Mouse (Mus musculus) thymus, postnatal 4 days (tissue): ENCODE results near the gene Cenpv.
A peak's percentile ranks its signal among the peaks of the same experiment; 100 is the strongest.

ENCODE experiments used
- DNase-seq: peaks from one replicate; pipeline ENCODE4 v3.0.0; 2021

The Cenpv gene

GRCm38 (mm10) chr11:62539089-62539890 is at the start of gene Cenpv:
TSS of gene Cenpv (minus strand) at chr11:62539261.
- peak; percentile 88 for DNase-seq

GRCm38 (mm10) chr11:62587034-62587433 is 48.0 kb upstream of the Cenpv start:
- DNase-seq: no peak

- no peak for DNase-seq
Observed at GRCm38 (mm10) chr11:62584671-62585206, 45.7 kb upstream of the Cenpv start.

GRCm38 (mm10) chr11:62583031-62583430 is 44.0 kb upstream of the Cenpv start:
- no peak for DNase-seq

- peak; percentile 82 for DNase-seq
Observed at GRCm38 (mm10) chr11:62576530-62577152, 37.6 kb upstream of the Cenpv start.

- DNase-seq: peak; percentile 62
Observed at GRCm38 (mm10) chr11:62575659-62576438, 36.8 kb upstream of the Cenpv start.

GRCm38 (mm10) chr11:62575297-62575658 is 36.2 kb upstream of the Cenpv start:
- peak; percentile 93 for DNase-seq

GRCm38 (mm10) chr11:62574703-62575085 is 35.6 kb upstream of the Cenpv start:
- DNase-seq: peak; percentile 29

GRCm38 (mm10) chr11:62573959-62574702 is 35.1 kb upstream of the Cenpv start, which contains the start of gene Trpv2:
TSS of gene Trpv2 (plus strand) at chr11:62574486.
- peak; percentile 82 for DNase-seq

- DNase-seq: no peak
Observed at GRCm38 (mm10) chr11:62568300-62568699, 29.2 kb upstream of the Cenpv start.

GRCm38 (mm10) chr11:62566211-62566610 is 27.1 kb upstream of the Cenpv start:
- DNase-seq: no peak

- DNase-seq: no peak
Observed at GRCm38 (mm10) chr11:62565747-62566146, 26.7 kb upstream of the Cenpv start.

- no peak for DNase-seq
Observed at GRCm38 (mm10) chr11:62563590-62563989, 24.5 kb upstream of the Cenpv start.

GRCm38 (mm10) chr11:62560463-62561016 is 21.5 kb upstream of the Cenpv start:
- DNase-seq: peak; percentile 43

- DNase-seq: no peak
Observed at GRCm38 (mm10) chr11:62558961-62559646, 20.0 kb upstream of the Cenpv start.

- no peak for DNase-seq
Observed at GRCm38 (mm10) chr11:62558152-62558551, 19.1 kb upstream of the Cenpv start.

GRCm38 (mm10) chr11:62557205-62557604 is 18.1 kb upstream of the Cenpv start:
- DNase-seq: no peak

GRCm38 (mm10) chr11:62555896-62556412 is 16.9 kb upstream of the Cenpv start:
- DNase-seq: no peak

- DNase-seq: no peak
Observed at GRCm38 (mm10) chr11:62554934-62555517, 16.0 kb upstream of the Cenpv start.

- no peak for DNase-seq
Observed at GRCm38 (mm10) chr11:62554163-62554855, 15.2 kb upstream of the Cenpv start.
